8 mouse cellular contexts compared by ENCODE assay signal in the genomic region with DNA sequence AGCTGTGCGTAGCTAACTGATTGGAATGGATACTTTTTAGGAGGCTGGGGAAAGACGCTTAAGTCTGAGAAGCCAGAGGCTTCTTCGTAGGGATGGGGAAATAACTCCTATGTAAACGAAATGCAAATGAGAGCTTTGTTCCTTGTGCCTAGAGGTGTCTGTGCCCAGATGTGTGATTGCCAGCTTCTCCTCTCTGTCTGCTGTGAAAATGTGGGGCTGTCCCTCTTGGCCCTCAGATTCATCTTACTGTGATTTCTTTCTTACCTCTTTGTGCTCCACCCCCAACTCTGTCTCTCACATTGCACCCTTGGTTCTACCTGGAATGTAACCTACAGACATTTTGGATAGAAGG. TPM values are rescaled to one million over a fixed set of nuclear protein-coding genes. Genes with fewer than 3 reads are reported as not detected.
DNase-seq lines count a peak whose midpoint lies in the region; ATAC-seq and TF ChIP-seq lines count a peak whose summit lies in the region.

No protein-coding gene starts in this region.

- TF ChIP-seq CTCF in kidney, postnatal 0 days (IDR thresholded peaks at IDR 0.05; ENCODE audit: low read depth) = no peak

- 4% methylated on average over 4 of the region's 4 CpGs for WGBS in kidney, postnatal 0 days
- WGBS in embryonic facial prominence, embryonic 13.5 days = 1% methylated on average over 4 of the region's 4 CpGs
- WGBS in intestine, embryonic 16.5 days = 2% methylated on average over 4 of the region's 4 CpGs
- WGBS in neural tube, embryonic 12.5 days = 2% methylated on average over 4 of the region's 4 CpGs

- H3K9me3 ChIP-seq in kidney, postnatal 0 days (replicated peaks; ENCODE audit: low read length) = no peaks in the 10 kb centered on the region
- H3K9me3 ChIP-seq in embryonic facial prominence, embryonic 13.5 days = no peaks in the 10 kb centered on the region
- H3K9me3 ChIP-seq in intestine, embryonic 16.5 days (ENCODE audit: control insufficient read depth, low read length) = no peaks in the 10 kb centered on the region
- no peaks in the 10 kb centered on the region for H3K9me3 ChIP-seq in neural tube, embryonic 12.5 days

- no peak for ATAC-seq in kidney, postnatal 0 days (replicated peaks; ENCODE audit: low FRiP score, low read depth)
- no peak for ATAC-seq in embryonic facial prominence, embryonic 13.5 days (ENCODE audit: insufficient number of reproducible peaks, insufficient read depth, low FRiP score, low TSS enrichment, low read depth)
- ATAC-seq in intestine, embryonic 16.5 days = no peak
- no peak for ATAC-seq in neural tube, embryonic 12.5 days (ENCODE audit: low FRiP score, low read depth)

- peak overlapping the region; percentile 99 for H3K4me2 ChIP-seq in kidney, postnatal 0 days (ENCODE audit: low read length)
- peak overlapping the region; percentile 94 for H3K4me2 ChIP-seq in embryonic facial prominence, embryonic 13.5 days
- H3K4me2 ChIP-seq in intestine, embryonic 16.5 days (ENCODE audit: low read depth, low read length) = peak overlapping the region; percentile 99
- peak overlapping the region; percentile 100 for H3K4me2 ChIP-seq in neural tube, embryonic 12.5 days (replicated peaks)

- H3K4me1 ChIP-seq in kidney, postnatal 0 days (replicated peaks; ENCODE audit: insufficient read depth, low read length) = peaks cover 11% of the 10 kb centered on the region
- peaks cover 42% of the 10 kb centered on the region for H3K4me1 ChIP-seq in embryonic facial prominence, embryonic 13.5 days
- peaks cover 16% of the 10 kb centered on the region for H3K4me1 ChIP-seq in intestine, embryonic 16.5 days (ENCODE audit: control insufficient read depth, insufficient read depth, low read length)
- peaks cover 45% of the 10 kb centered on the region for H3K4me1 ChIP-seq in neural tube, embryonic 12.5 days

- H3K27me3 ChIP-seq in kidney, postnatal 0 days (ENCODE audit: insufficient read depth, low read length) = no peaks in the 10 kb centered on the region
- H3K27me3 ChIP-seq in embryonic facial prominence, embryonic 13.5 days = peaks cover 15% of the 10 kb centered on the region
- no peaks in the 10 kb centered on the region for H3K27me3 ChIP-seq in intestine, embryonic 16.5 days (replicated peaks; ENCODE audit: control insufficient read depth, insufficient read depth, low read length)
- peaks cover 22% of the 10 kb centered on the region for H3K27me3 ChIP-seq in neural tube, embryonic 12.5 days (replicated peaks)

- no peak overlapping the region for H3K27ac ChIP-seq in kidney, postnatal 0 days
- peak overlapping the region; percentile 60 for H3K27ac ChIP-seq in embryonic facial prominence, embryonic 13.5 days
- peak overlapping the region; percentile 97; the same call in 1 of the 2 replicates for H3K27ac ChIP-seq in intestine, embryonic 16.5 days (ENCODE audit: low read length)
- H3K27ac ChIP-seq in neural tube, embryonic 12.5 days = no peak overlapping the region

- H3K4me3 ChIP-seq in kidney, postnatal 0 days (replicated peaks; ENCODE audit: low read depth, low read length) = peak overlapping the region; percentile 51; the same call in 1 of the 2 replicates
- H3K4me3 ChIP-seq in embryonic facial prominence, embryonic 13.5 days = peak overlapping the region; percentile 56
- H3K4me3 ChIP-seq in intestine, embryonic 16.5 days (ENCODE audit: low read length) = peak overlapping the region; percentile 77
- peak overlapping the region; percentile 40; the same call in 1 of the 2 replicates for H3K4me3 ChIP-seq in neural tube, embryonic 12.5 days

- H3K36me3 ChIP-seq in kidney, postnatal 0 days (ENCODE audit: insufficient read depth, low read length) = 0 out of 2 replicates have a peak, but pooled peaks cover 3% of the 10 kb centered on the region
- peaks cover 5% of the 10 kb centered on the region for H3K36me3 ChIP-seq in embryonic facial prominence, embryonic 13.5 days
- H3K36me3 ChIP-seq in intestine, embryonic 16.5 days (ENCODE audit: control insufficient read depth, insufficient read depth, low read length) = no peaks in the 10 kb centered on the region
- H3K36me3 ChIP-seq in neural tube, embryonic 12.5 days = peaks cover 4% of the 10 kb centered on the region; the same call in 1 of the 2 replicates

- no peak for DNase-seq in kidney, postnatal 0 days (ENCODE audit: low spot score)
- DNase-seq in kidney, adult 8-10 months = no peak
- no peak for DNase-seq in embryo, embryonic 10 days (ENCODE audit: low spot score)
- no peak for DNase-seq in layer of hippocampus, adult 11-12 months (ENCODE audit: low spot score)
- no peak for DNase-seq in embryo, embryonic 10.5 days (ENCODE audit: low spot score)

- peak overlapping the region; percentile 58; the same call in 1 of the 2 replicates for H3K9ac ChIP-seq in kidney, postnatal 0 days (ENCODE audit: low read depth, low read length)
- peak overlapping the region; percentile 70 for H3K9ac ChIP-seq in embryonic facial prominence, embryonic 13.5 days
- H3K9ac ChIP-seq in intestine, embryonic 16.5 days (ENCODE audit: low read depth, low read length) = peak overlapping the region; percentile 78
- H3K9ac ChIP-seq in neural tube, embryonic 12.5 days = no peak overlapping the region; the same call in 1 of the 2 replicates

RNA-seq across cellular contexts. Expression of a gene that starts 2.1 kb away (rescaled TPM):
- 4.3 TPM in 2 replicates for polyA plus RNA-seq in kidney, postnatal 0 days (2015; fragmentation: Nextera tagmentation; extraction: Ambion mirVana)
- 1.7 and 2.1 TPM in 2 replicates for polyA plus RNA-seq in embryonic facial prominence, embryonic 13.5 days (2015; fragmentation: Nextera tagmentation; extraction: Ambion mirVana)
- polyA plus RNA-seq in intestine, embryonic 16.5 days (2015; fragmentation: Nextera tagmentation; extraction: Ambion mirVana) = 10.0 and 11.3 TPM in 2 replicates
- 0.70 and 0.71 TPM in 2 replicates for polyA plus RNA-seq in neural tube, embryonic 12.5 days (2016; fragmentation: Nextera tagmentation; extraction: Ambion mirVana)

RNA-seq across cellular contexts. Expression of a gene that starts 6.0 kb away (rescaled TPM):
- 0.16 TPM in 1 of 2 replicates, not detected in the other for polyA plus RNA-seq in kidney, postnatal 0 days (2015; fragmentation: Nextera tagmentation; extraction: Ambion mirVana)
- not detected in 2 replicates for polyA plus RNA-seq in embryonic facial prominence, embryonic 13.5 days (2015; fragmentation: Nextera tagmentation; extraction: Ambion mirVana)
- not detected in 2 replicates for polyA plus RNA-seq in intestine, embryonic 16.5 days (2015; fragmentation: Nextera tagmentation; extraction: Ambion mirVana)
- polyA plus RNA-seq in neural tube, embryonic 12.5 days (2016; fragmentation: Nextera tagmentation; extraction: Ambion mirVana) = 0.37 and 0.46 TPM in 2 replicates

RNA-seq across cellular contexts. Expression of a gene that starts 15.0 kb away (rescaled TPM):
- 28.8 and 29.8 TPM in 2 replicates for polyA plus RNA-seq in kidney, postnatal 0 days (2015; fragmentation: Nextera tagmentation; extraction: Ambion mirVana)
- polyA plus RNA-seq in embryonic facial prominence, embryonic 13.5 days (2015; fragmentation: Nextera tagmentation; extraction: Ambion mirVana) = 29.4 and 29.5 TPM in 2 replicates
- 44.5 and 53.2 TPM in 2 replicates for polyA plus RNA-seq in intestine, embryonic 16.5 days (2015; fragmentation: Nextera tagmentation; extraction: Ambion mirVana)
- 33.4 and 35.0 TPM in 2 replicates for polyA plus RNA-seq in neural tube, embryonic 12.5 days (2016; fragmentation: Nextera tagmentation; extraction: Ambion mirVana)

RNA-seq across cellular contexts. Expression of a gene that starts 21.6 kb away (rescaled TPM):
- 315 and 326 TPM in 2 replicates for polyA plus RNA-seq in kidney, postnatal 0 days (2015; fragmentation: Nextera tagmentation; extraction: Ambion mirVana)
- polyA plus RNA-seq in embryonic facial prominence, embryonic 13.5 days (2015; fragmentation: Nextera tagmentation; extraction: Ambion mirVana) = 513 and 525 TPM in 2 replicates
- 269 and 311 TPM in 2 replicates for polyA plus RNA-seq in intestine, embryonic 16.5 days (2015; fragmentation: Nextera tagmentation; extraction: Ambion mirVana)
- 252 and 272 TPM in 2 replicates for polyA plus RNA-seq in neural tube, embryonic 12.5 days (2016; fragmentation: Nextera tagmentation; extraction: Ambion mirVana)

RNA-seq across cellular contexts. Expression of a gene that starts 21.6 kb away (rescaled TPM):
- polyA plus RNA-seq in kidney, postnatal 0 days (2015; fragmentation: Nextera tagmentation; extraction: Ambion mirVana) = 72.0 and 73.2 TPM in 2 replicates
- polyA plus RNA-seq in embryonic facial prominence, embryonic 13.5 days (2015; fragmentation: Nextera tagmentation; extraction: Ambion mirVana) = 91.4 and 93.3 TPM in 2 replicates
- 85.4 and 89.1 TPM in 2 replicates for polyA plus RNA-seq in intestine, embryonic 16.5 days (2015; fragmentation: Nextera tagmentation; extraction: Ambion mirVana)
- polyA plus RNA-seq in neural tube, embryonic 12.5 days (2016; fragmentation: Nextera tagmentation; extraction: Ambion mirVana) = 51.4 and 57.5 TPM in 2 replicates

Comparison
In these comparisons a context has a peak if more than half of its experiments do, and no peak if none do; other contexts are left out.
1. H3K27ac ChIP-seq: peak in embryonic facial prominence, embryonic 13.5 days (single experiment) and intestine, embryonic 16.5 days (single experiment); none in kidney, postnatal 0 days (single experiment) and neural tube, embryonic 12.5 days (single experiment).
2. Peak in every context shown above with its lines, with median percentiles within 50 percentile points of each other: H3K4me2 ChIP-seq and H3K4me3 ChIP-seq.